Mouse (Mus musculus) spleen, adult 2 months (tissue): ENCODE measurements around the gene Bicra.

ENCODE experiments used
- CTCF ChIP-seq: fragments of 200-500 bp; IDR thresholded peaks from 2 replicates; pipeline ENCODE4 v1.5.1; 2011; ENCODE audit warnings: mild to moderate bottlenecking, inconsistent platforms; ENCODE audit not compliant: insufficient read depth, insufficient read length, insufficient replicate concordance; ENCODE audit errors: extremely low read depth
- POLR2A ChIP-seq: fragments of 200-500 bp; IDR thresholded peaks from 2 replicates; pipeline ENCODE4 v1.6.1; 2011; ENCODE audit warnings: low read depth, low read length, inconsistent platforms

- TF ChIP-seq CTCF (no peak), POLR2A (peak; percentile 36; the same call in 1 of the 2 replicates)
Measured at GRCm38 (mm10) chr7:15945721-15946536, 101.8 kb downstream of the Bicra start, which contains the start of gene Nop53.
